Mouse (Mus musculus) embryo, embryonic 9.5 days (tissue): Measurements from ENCODE around the gene Sepsecs.
A peak's percentile ranks its signal among the peaks of the same experiment; 100 is the strongest.
"Not testable (repeated sequence)": the region's sequence is repeated elsewhere in the genome, so short reads cannot be mapped to it uniquely, and the experiment has no call there.

Source experiments
- DNase-seq: peaks from one replicate; pipeline ENCODE4 v3.0.0-alpha.2; 2017; ENCODE audit errors: extremely low spot score

Gene Sepsecs

GRCm38 (mm10) chr5:52669426-52670191 lies at the start of gene Sepsecs:
Gene Sepsecs (minus strand): TSS chr5:52669708.
- peak; percentile 89 for DNase-seq

DNA sequence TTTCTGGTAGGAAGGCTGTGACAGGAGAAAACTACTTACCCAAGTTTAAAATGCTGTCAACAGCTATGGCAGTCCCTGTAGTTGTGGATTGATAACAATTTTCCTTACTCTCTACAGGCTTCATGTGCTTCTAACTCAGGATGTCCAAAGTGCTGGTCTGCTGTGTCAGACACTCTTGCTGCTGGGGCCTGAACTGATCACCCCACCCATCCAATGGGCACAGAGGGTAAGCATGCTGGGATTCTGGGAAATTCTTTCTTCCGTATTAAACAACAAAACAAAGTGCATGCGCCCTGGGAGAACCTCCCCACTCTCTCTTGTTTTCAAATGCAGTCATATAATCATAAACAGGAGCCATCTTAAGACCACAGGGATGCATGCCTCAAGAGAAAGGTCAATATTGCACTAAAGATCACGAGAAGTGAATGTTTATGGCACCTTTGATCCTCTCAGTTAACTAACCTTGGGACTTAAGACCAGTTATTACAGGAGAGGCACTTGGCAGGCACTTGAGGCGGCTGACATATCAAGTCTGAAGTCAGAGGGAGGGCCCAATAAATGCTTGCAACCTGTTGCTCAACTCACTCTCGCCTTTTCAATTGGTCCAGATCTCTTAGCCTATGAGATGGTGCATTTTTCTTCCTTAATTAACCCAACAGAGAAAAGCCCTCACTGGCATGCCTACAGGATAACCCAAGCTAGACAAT lies 47.4 kb upstream of the Sepsecs start:
- no peak for DNase-seq

DNA sequence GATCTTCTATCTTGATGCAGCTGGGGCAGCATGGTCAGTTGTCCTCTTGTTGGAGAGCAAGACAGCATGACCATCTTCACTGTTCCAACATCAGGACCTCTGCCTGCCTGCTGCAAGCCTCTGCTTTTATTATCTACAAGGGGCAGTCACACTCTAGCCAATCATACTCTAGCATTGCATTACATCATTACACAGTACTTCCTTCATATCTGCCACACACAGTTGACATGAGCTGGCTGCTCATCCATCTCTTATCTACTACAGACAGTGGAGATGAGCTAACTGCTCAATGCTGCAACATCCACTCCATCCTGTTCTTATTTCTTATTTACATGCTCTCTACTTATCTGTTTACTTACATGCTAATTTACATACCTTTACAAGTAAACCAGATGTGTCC lies 43.2 kb upstream of the Sepsecs start:
- DNase-seq = no peak

DNA sequence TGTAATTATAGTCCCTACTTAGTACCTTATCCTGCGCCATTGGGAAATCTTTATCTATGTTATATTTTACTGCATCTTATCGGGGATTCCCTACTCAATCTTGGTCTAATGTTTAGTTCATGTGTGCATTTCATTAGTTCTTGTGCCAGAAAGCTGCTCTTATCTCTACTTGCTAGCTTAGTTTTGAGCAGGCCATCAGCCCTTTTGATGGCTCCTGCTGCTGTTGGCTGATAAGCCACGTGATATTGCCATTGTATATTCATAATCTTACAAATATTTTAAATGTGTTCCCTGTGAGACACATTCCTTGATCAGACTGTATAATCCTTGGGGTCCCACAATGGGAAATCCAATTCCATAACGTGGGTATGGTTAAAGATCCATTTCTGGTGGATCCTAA lies 35.1 kb upstream of the Sepsecs start:
- DNase-seq = no peak

DNA sequence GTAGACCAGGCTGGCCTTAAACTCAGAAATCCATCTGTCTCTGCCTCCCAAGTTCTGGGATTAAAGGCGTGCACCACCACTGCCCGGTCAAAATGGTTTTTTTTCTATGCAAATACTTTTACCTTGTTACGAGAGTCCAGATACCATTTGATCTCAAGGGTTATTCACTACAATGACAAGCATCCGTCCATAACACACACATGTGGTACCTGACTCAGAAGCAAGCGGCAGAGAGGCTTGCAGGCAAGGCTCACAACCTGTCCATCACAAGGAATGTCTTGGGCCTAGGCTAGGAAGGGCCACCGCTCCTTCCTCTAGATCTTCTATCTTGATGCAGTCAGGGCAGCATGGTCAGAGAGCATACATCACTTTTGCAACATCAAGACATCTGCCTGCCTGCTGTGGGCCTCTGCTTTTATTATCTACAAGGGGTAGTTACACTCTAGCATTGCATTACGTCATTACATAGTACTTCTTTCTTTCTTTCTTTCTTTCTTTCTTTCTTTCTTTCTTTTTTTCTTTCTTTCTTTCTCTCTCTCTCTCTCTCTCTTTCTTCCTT lies 28.5 kb upstream of the Sepsecs start:
- not testable (repeated sequence) for DNase-seq

GRCm38 (mm10) chr5:52697291-52697690 lies 27.8 kb upstream of the Sepsecs start:
- no peak for DNase-seq

DNA sequence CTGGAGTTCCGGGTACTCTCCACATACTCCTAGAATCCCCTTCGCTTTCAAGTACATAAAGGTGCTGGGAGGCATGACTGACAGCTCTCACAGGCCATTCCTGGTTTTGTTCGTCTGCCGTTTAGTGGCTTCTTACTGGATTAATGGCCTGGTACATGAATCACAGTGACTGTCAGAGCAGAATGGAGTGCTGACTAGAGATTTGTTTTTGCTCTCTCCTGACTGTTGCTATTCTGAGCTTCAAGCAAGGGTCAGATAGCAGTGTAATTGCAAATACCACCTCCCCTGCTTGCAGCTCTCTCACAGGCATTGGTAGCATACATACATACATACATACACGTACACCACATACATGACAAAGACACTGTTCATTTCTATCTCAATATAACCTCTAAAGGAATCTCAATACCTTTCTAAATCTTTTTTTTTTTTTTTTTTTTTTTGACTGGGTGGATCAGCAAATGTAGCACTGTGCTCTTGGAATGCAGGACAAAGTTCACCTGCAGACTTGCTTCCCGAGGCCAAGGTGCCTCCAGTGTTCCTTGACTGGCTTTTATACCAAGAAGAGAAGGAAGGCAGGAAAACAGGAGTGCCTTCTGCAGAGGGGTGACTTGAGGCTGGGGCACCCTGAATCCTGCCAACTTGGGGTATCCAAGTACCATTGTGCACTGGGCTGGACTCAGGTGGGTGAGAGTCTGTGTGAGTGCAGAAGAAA lies 18.4 kb upstream of the Sepsecs start:
- no peak for DNase-seq

GRCm38 (mm10) chr5:52681111-52681510 lies 11.6 kb upstream of the Sepsecs start:
- no peak for DNase-seq

- DNase-seq = no peak
Observed at GRCm38 (mm10) chr5:52680191-52680590, 10.7 kb upstream of the Sepsecs start.

DNA sequence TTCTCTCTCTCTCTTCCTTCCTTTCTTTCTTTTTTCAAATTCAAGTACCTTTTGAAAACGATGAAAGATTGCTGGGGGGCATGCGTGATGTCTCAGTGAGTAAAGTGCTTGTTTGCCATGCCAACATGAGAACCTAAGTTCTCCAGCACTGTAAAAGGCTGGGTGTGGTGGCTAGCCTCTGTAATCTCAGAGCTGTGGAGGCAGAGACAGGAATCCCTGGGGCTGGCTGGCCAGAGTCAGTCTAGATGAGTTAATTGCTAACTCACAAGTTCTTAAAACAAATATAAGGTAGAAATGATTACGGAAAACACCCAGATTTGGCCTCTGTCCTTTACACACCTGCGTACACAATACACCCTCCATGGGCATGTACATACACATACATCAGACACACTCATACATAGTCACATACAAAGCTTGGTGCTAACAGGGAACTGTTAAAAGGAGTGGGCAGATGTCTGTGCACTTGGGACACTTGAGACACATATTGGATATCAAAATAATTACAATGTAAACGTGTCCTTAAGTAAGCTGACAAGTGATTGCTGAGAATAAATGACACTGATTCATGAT lies 9.1 kb upstream of the Sepsecs start:
- DNase-seq = no peak

DNA sequence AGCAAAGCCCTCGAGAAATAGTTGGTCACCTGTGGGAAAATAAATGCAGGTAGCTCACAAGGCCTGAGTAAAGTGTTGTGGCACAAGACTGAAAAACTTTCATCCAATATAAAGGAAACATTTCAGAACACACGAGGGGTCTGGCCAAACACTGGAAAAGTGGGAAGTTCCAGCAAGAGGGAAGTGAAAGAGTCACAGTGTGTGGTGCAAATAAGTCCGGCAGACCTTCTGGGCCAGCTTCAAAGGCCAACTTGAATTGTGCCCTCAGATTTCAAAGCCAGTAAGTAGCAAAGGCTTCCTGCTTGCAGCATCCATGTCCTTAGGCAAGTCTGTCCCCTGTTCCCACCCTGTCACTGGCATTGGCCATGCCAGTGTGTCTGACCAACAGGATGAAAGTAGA lies 7.6 kb upstream of the Sepsecs start:
- no peak for DNase-seq

DNA sequence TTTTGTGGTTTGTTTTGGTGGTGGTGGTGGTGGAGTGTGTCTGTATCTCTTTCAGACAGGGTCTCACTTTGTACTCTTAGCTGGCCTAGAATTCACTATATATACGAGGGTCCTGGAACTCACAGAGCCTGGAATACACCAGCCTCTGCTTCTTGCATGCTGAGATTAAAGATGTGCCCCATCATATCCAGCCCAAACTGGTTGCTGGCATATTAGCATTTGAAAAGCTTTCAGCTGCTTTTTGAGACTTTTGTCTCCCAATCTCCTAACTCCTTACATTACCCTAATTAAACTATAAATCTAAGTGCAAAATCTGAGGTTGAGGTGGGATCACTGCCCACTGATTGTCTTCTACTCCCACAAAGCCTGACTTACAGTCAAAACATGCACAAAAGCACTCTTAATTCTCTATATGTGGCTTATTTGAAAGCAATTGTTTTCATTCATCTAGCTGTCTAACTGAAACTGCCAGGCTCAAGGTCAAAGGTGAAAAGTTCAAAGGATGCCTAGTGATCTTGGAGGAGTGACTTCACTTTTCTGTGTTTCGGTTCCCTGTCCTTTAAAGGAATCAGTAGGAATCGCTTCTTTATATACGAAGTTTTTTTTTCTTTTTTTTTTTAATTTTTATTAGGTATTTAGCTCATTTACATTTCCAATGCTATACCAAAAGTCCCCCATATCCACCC lies 5.0 kb upstream of the Sepsecs start:
- no peak for DNase-seq

DNA sequence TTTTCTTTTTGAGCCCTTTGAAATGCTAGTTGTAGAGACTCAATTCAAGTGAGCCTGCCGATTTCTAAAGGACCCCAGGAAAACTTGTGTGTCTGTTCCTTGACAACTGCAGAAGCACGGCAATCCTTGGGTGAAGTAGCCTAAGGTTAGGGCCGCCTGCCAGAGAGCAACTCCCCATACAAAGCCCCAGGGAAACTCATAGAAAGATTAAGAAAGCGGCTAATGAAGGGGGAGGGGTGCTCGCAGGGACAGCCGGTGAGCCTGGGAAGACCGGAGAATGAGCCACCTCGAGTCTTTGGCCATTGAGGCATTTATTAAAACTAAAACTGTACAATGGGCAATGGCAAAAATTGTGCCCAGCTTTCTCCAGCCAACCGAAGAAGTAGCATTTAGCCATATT lies 3.8 kb upstream of the Sepsecs start:
- DNase-seq = no peak

DNA sequence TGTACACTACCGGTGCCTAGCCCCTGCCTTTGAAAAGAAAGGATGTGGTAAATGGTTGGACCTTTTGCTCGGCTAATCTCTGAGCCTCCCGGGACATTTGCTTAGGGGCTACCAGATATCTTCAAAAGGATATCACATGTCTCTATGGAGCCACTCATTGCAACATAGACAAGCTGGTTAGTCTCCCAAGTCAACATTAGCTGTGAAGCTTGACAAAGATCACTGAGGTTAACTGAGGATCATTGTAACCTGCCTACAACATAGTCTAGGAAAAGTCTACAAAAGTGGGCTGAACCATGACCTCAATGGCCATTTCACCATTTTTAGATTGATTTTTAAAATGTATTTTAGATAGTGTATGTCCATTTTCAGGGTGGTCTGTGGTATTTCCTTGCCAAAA lies 1.2 kb upstream of the Sepsecs start:
- no peak for DNase-seq

DNA sequence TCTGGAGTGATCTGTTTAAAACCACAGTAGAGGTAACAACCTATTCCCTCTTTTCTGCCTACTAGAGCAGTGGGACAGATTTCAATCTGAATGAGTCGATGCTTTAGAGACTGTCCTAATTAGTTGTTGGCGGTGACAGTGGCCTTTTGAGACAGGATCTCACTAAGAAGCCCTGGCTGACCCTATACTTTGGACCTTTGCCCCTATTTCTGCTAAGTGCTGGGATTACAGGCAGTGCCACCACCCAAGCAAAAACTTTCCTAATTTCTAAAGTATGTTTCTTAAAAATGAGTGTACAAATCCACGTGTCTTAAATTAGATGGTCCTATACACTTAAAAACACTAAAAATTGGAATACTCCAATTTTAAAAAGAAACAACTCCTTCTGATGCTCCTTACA lies 2.7 kb downstream of the Sepsecs start:
- no peak for DNase-seq

DNA sequence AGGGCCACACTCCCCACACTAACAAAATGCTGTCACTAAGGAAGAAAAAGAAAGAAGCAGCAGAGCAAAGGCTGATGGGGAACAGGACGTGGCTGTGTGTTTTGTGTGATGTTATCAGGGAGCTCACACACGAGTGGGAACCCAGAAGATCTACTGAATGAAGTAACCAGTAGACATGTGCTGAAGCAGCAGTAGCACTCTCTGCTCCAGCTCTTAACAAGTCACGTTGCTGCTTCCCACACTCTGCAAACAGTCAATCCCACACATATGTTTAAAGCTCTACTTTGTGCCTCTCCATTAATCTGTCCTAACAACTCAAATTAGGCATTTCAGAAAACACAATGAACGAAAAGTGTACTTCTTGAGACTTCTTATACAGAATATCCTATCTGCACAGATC lies 11.6 kb downstream of the Sepsecs start:
- no peak for DNase-seq

DNA sequence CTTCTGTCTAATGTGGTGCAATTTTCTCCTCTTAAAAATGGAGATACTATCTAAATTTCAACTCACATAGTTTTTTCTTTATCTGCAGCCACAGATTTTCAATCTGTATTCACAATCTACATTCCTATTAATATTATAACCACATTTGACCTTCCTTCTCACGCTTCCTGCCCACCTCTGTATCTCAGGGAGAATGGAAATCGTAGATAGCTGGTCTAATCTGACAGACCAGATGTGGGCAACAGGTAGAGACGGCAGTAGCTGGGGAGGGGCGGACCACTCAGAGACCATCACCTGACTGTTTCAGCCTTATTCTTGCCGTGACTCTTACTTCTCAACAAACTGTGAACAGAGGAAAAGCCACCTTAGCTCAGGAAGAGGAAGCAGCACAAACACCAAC lies 12.2 kb downstream of the Sepsecs start:
- DNase-seq = no peak

DNA sequence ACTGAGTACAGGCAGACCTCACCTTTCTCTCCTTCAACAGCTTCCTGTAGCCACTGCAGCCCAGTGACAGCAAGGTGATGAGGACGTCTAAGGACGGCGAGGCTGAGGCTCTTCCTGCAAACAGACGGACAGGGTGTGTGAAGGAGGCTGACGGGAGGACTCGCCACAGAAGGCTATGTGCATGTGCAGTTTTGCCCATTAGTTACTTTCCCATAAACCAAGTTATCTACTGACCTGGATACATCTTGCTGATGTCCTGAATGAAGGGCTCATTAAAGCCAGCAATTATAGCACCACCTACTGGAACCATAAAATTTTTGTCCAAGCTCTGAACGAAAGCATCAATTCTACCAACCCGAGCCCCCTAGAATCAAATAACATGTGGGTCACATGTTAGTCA lies 13.5 kb downstream of the Sepsecs start:
- no peak for DNase-seq

- no peak for DNase-seq
Observed at GRCm38 (mm10) chr5:52654961-52655360, 14.5 kb downstream of the Sepsecs start.

DNA sequence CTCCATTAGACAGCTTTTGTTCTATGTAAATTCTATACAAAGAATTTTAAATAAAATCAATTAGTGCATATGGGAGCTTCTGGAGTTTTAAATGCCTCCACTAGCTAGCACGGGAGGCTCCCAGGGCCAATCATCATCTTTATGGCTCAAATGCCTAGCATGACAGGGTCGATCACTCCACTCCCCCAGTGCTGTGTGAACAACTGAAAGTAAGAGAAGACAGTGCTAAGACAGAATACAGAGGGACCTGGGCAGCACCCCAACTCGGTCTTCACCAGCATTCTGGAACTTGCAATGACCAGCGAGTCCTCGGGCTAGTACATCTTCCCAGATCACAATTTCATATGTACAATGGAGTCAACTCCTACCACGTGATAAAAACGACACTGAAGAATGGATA lies 16.9 kb downstream of the Sepsecs start:
- DNase-seq = no peak

DNA sequence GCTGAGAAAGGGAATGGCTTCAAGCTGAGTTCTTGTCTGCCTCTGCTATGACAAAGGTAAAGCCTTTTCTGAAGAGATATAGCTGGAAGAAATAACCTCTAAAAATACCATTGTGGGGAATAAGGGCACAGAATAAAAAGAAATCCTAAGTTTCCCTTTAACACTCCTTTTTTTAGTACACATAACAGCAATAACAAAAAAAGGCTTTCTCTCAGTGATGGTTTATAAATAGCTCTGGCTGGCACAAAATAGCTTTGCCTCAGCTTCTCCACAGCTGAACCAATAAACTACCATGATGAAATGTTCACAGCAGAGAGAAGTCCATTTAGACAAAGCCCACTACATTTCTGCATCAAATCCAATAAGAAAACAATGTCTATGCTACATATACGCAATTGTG lies 17.4 kb downstream of the Sepsecs start:
- no peak for DNase-seq
